Mouse (Mus musculus) testis, adult 2 months (tissue): ENCODE results near the gene Ccnt2.

Experiments used
- CTCF ChIP-seq: fragments of 200-500 bp; IDR thresholded peaks from 2 replicates; pipeline ENCODE4 v1.5.1; 2012; ENCODE audit warnings: low read depth, mild to moderate bottlenecking, inconsistent platforms, low read length, moderate library complexity; ENCODE audit not compliant: control insufficient read depth, insufficient read depth, insufficient replicate concordance
- POLR2A ChIP-seq: fragments of 200-500 bp; IDR thresholded peaks from 2 replicates; pipeline ENCODE4 v1.6.1; 2012; ENCODE audit warnings: low read depth, mild to moderate bottlenecking, inconsistent platforms, low read length, moderate library complexity; ENCODE audit not compliant: control insufficient read depth

DNA sequence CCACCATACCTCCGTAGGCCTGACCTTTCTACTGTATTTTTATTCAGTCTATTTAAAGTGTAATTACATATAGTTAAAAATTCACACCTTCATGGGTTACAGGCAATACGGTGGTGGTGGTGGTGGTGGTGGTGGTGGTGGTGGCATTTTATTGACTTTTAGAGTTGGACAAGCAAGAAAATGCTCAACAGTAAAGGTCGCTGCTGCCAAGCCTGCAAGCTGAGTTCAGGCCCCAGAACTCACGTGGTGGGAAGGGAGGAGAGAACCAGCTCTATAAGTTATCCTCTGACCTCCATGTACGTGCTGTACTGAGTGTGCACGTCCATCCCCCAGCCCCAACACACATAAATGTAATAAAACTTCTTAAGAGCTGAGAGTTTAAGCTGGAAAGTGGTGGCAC, 42.4 kb downstream of the Ccnt2 start:
- no peak for TF ChIP-seq CTCF
- TF ChIP-seq POLR2A, result no peak
